Mouse (Mus musculus) neural tube, embryonic 10.5 days (tissue): ENCODE measurements around the gene Fxyd7.

Experiments
- DNase-seq: peaks from one replicate; pipeline ENCODE4 v3.0.0-alpha.2; 2017; ENCODE audit warnings: low spot score; ENCODE audit errors: extremely low spot score

Fxyd7 gene

DNA sequence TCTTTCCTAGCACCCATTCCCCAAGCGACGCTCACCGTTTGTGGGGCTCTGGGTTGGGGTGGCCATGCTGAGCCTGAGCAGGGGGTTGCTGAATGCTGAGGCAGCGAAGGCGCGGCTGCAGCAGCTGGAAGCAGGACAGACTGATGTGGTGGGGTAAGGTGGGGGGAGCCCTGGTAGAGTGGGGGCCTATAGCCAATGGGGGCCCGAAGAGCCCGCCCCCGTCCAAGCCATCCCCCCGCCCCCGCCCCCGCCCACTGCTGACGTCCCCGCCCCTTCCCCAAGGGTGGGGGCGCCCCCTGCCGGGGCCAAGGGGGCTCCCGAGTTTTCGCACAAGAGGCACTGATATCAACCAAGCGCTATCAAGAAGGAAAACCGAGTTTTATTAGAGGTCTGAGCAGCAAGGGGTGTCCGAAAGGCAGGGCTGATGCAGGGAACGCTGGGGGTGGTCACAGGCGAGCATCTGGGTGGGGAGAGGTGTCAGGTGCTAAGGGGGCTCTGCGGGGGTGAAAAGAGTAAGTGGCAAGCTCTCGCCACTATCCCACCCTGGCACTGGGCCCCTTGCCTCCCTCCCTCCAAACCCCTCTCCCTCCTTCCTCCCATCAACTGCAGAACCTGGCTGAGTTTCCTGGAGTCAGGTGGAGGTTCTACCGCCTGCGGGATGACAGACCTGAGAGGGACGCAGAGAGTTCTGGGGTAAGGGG lies at the start of gene Fxyd7:
Gene Fxyd7, minus strand, starts transcription at position 147 of the 701 bp plus-strand sequence.
- DNase-seq: no peak

DNA sequence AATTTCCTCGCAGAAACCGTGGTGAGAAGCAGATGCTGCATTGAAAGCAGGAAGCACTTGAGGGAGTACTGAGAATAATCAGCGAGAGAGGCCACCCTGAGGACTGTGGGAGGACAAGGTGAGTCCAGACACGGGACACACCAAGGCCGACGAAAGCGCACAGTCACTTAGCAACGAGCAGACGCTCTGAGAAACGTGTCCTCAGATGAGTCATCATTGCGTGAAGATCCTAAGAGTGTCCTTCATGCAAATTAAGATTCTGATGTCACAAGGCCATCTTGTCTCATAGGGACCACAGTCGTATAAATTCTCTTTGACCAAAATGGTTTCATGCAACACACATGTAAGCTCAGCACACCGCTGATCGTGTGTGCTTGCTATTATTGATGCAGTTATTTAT lies 49.5 kb upstream of the Fxyd7 start:
- DNase-seq: no peak

GRCm38 (mm10) chr7:31099612-31099982 lies 48.3 kb upstream of the Fxyd7 start:
- DNase-seq: no peak

GRCm38 (mm10) chr7:31098697-31099611 lies 47.7 kb upstream of the Fxyd7 start:
- DNase-seq: no peak

DNA sequence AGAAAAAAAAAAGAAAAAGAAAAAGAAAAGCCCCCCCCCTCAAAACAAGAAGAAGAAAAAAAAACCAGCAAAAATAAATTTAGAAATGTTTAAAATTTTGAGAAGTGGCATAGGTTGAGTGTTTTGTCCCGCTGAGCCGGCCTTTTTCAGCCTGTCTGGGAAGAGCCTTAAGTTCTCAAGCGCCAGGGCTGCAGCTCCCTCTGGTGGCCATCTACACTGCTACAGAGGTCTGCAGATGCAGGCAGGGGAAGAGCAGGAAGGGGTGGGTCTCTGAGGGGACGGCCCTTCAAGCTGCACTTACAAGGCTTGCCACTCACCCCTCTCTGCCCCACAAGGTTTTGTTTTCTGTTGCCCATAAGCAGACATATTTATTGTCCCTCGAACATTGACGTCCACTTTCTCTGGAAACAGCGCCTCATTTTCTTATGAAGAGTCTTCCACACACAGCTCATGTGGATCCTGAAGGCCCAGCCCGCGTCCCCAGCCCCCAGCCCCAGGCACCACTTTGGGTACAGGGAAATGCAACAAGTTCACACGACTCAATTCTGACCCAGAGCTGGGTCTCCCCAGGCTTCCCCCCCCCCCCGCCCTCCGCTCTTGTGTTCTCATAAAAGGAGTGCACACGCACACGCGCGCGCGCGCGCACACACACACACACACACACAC lies 46.4 kb upstream of the Fxyd7 start:
- peak; percentile 88 for DNase-seq

- no peak for DNase-seq
Measured at GRCm38 (mm10) chr7:31096892-31097564, 45.8 kb upstream of the Fxyd7 start.

DNA sequence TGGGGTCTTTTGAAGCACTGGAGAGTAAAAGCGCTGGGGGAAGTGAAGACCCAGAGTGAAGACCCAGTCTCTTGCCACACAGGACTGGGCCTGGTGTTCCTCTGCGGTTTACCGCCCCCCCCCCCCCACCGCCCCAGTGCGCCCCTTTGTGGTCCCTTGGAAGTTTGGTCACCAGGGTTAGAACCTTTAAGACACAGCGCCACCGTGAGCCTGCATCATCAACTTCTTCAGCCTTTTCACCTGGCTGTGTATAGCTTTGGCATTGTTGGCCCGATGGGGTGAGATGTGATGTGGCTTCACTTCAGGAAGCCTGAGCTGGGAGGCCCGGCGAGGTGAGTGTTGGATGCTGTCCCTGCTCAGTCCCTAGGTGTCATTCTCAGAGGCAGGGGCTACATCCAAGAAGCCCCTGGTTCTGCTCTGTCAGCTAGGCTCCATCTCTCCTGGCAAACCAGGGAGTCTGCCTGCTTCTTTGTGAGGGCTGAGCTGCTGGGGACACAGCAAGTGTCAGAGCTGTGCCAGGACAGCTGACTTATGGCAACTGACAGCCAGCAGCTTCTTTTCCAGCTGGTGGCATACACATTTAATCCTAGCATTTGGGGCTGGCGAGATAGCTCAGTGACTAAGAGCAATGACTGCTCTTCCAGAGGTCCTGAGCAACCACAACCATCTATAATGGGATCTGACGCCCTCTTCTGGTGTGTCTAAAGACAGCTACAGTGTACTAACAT lies 43.7 kb upstream of the Fxyd7 start:
- DNase-seq: no peak

GRCm38 (mm10) chr7:31089721-31090120 lies 38.5 kb upstream of the Fxyd7 start:
- no peak for DNase-seq

DNA sequence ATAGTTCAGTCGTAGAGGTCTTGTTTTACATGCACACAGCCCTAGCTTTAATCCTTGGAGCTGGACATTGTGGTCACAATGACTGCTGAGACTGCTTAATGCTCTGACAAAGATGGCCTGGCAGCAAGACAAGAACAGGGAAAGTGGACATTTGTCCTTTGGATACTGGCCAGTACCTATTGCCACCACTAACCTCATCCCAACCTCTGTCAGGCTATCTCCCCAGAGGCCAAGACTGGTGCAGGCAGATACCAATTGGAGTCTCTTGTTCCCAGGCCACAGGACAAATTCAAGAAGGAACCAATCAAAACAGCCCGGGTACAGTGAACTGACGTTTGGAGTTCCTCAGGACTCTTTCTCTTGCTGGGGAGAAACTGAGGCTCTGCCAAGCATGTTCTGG lies 36.9 kb upstream of the Fxyd7 start:
- no peak for DNase-seq

GRCm38 (mm10) chr7:31087262-31087661 lies 36.0 kb upstream of the Fxyd7 start:
- DNase-seq: no peak

- no peak for DNase-seq
Measured at GRCm38 (mm10) chr7:31086175-31086755, 35.0 kb upstream of the Fxyd7 start.

DNA sequence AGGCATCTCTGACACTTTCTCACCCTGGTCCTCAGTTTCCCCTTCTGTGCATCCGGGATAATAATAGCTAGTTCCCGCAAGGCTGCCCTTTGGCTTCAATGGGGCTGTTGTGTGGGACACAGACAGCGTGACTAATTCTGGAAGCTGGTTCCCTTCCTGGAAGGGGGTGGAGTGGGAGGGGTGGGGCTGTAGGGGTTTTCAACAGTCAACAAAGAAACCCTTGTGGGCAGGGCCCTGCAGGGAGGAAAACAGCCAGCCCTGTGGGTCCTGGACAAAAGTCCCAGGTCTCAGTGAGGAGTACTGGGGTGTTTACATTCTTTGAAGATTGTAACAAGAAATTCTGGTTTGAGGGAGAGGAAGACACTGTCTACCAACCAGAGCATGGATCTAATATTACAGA lies 33.9 kb upstream of the Fxyd7 start:
- no peak for DNase-seq

DNA sequence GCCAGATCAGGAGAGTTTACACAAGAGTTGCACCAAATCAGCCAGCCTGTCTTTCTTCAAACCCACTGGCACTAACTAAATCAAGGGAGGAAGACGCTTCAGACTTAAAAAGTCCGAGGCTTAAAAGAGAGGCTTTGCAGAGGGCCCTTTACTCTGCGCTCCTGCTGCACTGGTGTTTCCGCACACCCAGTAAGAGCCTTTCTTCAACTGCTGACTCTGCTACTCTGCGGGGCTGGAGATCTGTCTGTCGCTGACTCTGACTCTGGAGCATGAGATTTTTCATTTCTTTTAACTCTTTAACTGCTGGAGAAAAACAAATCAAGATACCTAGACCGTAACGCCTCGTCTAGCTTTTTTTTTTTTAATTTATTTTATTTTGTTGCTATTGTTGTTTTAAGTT lies 32.9 kb upstream of the Fxyd7 start:
- DNase-seq: no peak

- no peak for DNase-seq
Measured at GRCm38 (mm10) chr7:31082831-31083588, 31.7 kb upstream of the Fxyd7 start.

DNA sequence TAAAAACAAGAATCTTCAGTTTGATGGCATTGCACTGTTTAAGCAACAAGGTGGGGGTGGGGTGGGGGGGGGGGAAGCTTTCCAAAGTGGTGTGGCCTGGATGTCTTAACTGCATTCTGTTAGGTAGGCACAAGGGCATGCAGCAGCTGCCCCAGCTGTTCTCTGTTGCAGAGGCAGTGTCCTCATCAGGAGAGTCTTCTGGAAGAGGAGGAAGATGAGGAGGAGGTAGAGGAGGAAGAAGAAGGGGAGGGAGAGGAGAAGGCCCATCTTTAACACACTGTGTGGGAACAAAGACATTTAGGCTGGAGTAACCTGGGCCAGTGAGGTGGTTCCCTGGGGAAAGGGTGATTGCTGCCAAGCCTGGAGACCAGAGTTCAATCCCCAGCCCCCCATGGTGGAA lies 30.8 kb upstream of the Fxyd7 start:
- no peak for DNase-seq

- DNase-seq: no peak
Measured at GRCm38 (mm10) chr7:31081106-31081505, 29.8 kb upstream of the Fxyd7 start.

GRCm38 (mm10) chr7:31080611-31081010 lies 29.3 kb upstream of the Fxyd7 start:
- DNase-seq: no peak

- no peak for DNase-seq
Measured at GRCm38 (mm10) chr7:31079670-31080069, 28.4 kb upstream of the Fxyd7 start.

DNA sequence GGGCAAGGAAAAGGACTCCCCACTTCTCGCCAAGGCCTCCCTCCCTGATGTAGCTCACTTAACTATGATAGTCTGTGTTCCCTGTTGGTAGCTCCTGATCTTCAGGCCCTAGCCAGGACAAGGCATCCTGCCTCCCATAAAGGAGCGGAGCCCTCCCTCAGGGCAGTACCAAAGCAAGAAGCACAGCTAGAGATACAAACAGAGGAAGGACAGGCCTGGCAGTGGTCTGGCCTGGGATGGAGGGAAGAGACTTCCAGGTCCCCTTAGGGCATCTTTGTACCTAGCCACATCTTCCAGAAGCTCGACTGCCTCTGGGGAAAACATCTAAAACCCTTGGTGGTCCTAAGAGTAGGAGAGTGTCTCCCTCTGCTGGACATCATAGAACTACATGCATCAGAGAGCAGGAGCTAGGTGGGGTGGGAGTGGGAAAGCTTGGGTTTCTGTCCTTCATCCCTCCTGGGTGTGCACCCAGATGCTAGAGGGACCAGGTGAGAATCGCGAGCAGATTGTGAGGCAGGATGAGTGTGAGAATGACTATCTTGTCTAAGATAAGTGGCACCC lies 26.7 kb upstream of the Fxyd7 start:
- DNase-seq: no peak
